Mouse (Mus musculus) 3T3-L1 (cell line): Measurements from ENCODE around the gene Knstrn.

Experiments used
- DNase-seq: peaks from one replicate; pipeline ENCODE4 v3.0.0-alpha.2; 2015; ENCODE audit warnings: low read depth, low spot score

Knstrn gene

DNA sequence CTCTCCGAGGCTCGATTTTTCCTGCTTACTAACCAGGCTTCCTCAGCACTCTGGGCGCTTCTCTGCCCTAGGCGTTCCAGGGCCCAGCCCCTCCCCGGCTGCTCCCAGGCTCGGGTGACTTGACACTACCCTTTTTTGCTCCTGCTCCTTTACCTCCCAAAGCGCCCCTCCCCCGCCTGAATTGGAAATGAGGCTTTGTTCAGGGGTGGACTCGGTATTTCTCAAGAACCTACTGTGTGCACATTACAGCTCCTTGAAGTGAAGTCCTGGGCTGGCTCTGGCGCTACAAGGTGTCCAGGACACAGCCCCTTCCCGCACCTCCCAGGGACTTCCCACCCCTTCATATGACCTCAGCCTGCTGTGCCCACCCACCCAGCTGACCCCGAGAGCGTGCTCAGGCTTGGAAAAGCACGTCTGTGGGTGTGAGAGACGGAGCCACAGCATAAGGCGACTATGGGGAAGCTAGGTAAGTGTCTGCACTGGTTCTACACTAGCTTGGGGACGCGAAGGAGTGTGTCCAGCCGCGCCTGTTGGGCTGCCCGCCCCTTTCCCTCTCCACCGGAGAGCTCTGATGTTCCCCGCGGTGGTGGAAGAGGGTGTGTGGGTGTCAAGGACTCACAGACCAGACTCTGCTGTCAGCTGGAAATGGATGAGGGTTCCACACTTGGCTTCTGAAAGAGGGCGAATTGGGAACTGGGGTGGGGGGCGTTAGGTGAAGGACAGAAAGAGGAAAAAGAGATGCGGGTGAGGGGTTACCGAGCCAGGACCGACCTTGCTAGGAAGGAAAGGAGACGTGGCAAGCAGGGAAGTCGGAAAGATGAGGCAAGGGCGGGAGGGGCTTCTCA, 86.4 kb downstream of the Knstrn start, which contains the start of gene Bahd1:
Bahd1 (plus strand) TSS at position 397 of the 845 bp plus-strand sequence.
- peak; percentile 39 for DNase-seq

DNA sequence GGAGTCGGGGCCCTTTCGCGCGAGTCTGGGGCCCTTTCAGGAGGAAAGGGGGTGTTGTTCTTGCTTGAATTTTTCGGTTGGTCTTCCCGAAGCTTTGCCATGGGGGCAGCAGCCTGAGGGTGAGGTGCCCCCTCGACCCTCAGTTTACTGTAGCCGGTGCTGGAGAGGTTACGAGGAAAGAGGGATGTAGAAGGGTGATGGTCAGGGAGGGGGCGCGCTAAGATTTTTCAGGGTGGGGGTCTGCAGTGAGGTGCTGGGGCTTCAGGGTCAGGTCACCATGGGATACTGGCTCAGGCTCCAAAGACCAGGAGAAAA, 87.0 kb downstream of the Knstrn start:
- no peak for DNase-seq

DNA sequence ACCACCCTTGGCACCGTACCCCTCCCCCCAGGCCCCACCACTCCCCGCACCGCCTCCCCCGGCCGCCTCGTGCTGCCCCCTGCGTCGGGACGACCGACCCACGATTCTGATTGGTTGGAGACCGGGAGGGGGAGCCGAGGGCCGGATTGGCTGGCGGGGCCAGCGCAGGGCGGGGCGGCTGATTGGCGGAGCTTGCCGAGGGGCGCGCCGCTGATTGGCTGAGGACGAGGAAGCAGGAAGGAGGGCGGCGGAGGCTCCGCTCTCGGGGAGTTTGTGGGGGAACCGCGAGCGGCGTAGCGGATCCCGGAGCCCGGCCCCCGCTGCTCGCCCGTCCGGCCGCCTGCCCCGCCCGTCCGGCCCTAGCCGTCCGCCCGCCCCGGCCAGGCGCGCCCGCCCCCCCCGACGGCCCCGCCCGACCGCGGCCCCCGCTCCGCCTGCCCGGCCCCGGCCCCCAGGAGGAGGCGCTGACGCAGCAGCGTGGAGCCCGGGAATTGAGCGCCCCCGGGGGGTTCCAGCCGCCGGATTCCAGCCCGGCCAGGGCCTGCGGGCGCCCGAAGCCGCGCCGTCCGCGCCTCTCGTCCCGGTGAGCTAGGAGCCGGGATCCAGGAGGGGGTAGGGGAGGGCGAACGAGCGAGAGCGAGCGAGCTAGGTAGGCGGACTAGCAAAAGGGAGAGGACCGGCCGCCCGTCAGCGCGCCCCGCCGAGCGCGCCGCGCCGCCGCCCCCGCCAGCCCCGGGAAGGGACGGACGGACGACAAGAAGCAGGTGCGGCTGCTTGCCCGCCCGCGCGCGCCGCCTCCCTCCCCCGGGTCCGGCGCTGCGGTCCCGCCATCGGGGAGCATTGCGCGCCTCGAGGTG, 87.6 kb downstream of the Knstrn start:
- DNase-seq, result peak; percentile 90

DNA sequence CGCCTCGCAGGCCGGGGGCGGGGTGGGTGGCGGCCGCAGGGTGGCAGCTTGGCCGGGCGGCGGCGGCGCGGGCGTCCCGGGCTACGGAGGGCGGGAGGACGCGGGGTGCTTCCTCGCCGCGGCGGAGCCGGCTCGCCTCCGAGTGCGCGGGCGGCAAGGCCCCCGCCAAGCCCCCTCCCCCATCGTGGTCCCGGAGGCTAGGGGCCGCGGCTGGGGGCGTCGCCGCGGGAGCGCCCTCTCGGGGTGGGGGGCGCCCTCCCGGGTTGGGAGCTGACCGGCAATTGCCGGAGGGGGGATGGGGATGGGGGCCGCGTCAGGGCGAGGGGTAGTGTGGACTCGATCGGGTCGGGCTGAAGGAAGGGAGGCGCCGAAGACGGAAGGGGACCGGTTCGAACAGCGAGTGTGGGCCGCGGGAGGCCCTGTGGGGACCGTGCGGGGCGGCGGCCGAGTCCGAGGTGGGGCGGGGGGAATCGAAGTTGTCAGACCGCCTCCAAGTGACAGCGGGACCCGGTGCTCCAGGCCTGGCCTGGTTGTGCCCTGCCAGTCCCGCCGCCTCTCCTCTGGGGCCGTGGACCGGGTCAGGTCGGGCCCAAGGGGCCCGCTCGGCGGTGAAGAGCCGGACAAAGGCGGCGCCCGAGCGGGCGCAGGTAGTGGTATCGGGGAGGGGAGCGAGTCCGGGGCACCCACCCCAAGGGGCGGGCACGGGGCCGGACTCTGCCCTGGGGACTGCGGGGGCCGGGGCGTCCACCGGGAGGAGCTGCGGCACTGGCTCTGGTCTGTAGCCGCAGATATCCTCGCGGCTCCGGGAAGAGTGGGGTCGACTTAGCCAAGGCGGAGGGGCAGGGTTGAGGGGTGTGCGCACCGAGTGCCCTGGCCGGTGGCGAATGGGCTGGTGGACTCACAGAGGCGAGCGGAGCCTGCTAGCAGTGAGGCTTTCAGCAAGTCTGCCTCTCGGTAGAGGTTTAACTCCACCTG, 88.5 kb downstream of the Knstrn start:
- DNase-seq, result peak; percentile 53

DNA sequence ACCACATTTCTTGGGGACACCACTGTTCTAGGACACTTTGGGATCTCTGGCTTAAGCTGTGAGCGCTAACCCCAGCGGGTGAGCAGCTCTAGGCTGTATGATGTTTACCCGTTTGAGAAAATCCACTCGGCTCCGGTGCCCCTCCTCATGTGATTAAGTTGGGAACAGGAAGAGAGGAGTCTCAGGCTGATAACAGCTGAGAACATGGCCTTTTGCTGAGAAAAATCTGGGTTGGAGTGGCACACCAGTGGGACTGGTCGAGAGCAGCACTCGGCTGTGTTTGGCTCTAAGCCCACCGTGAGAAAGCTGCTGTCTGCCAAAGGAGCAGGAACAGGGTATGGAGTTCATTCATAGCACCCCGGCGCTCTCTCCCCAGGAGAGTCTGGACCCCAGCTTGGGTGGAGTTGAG, 89.5 kb downstream of the Knstrn start:
- no peak for DNase-seq
